Comparison of ENCODE assay signal across 17 mouse cellular contexts in the genomic region with DNA sequence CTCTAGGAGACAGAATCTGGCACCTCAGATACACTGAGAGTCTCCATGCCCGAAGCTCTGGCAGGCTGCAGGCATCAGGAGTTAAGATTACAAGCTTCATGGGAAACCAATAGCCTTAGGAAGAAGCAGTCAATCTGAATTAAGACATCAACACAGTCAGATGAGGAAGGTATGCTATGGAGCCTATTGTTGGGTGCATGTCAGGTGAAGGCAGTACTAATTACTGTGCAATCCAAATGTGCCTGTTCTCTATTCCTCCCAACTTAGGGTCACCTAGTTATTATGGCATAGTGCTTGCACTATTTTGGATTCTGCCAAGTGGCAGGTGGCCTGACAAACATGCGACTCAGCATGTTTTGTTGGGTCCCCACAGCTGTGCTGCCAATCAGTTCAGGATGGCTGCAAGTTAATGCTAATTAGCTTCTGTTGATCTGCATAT. TPM values are rescaled to one million over a fixed set of nuclear protein-coding genes. Genes with fewer than 3 reads are reported as not detected.
A peak's percentile ranks its signal among the peaks of the same experiment; 100 is the strongest.
DNase-seq lines count a peak whose midpoint lies in the region; ATAC-seq lines count a peak whose summit lies in the region.
"Had no signal": no experiment of that assay in that cellular context is flagged by ENCODE, and none has a peak within 500 bp of the region (broad histone marks: within the 10 kb centered on the region; RNA-seq: fewer than 3 reads in every experiment).

No protein-coding gene starts in this region.

- 51% methylated on average over 2 of the region's 2 CpGs for WGBS in hindbrain, embryonic 11.5 days
- 55% methylated on average over 2 of the region's 2 CpGs for WGBS in hindbrain, embryonic 10.5 days
- WGBS in forebrain, embryonic 12.5 days = 46% methylated on average over 2 of the region's 2 CpGs
- WGBS in hindbrain, embryonic 16.5 days = 29% methylated on average over 2 of the region's 2 CpGs
- 43% methylated on average over 2 of the region's 2 CpGs for WGBS in midbrain, embryonic 13.5 days

- H3K4me1 ChIP-seq in hindbrain, embryonic 11.5 days (replicated peaks; ENCODE audit: control insufficient read depth, insufficient read depth, low read length) = no peaks in the 10 kb centered on the region
- peaks cover 5% of the 10 kb centered on the region; the same call in 1 of the 2 replicates for H3K4me1 ChIP-seq in hindbrain, embryonic 10.5 days (replicated peaks)
- H3K4me1 ChIP-seq in forebrain, embryonic 12.5 days = peaks cover 14% of the 10 kb centered on the region; the same call in 1 of the 2 replicates
- H3K4me1 ChIP-seq in hindbrain, embryonic 16.5 days (ENCODE audit: control insufficient read depth, insufficient read depth, low read depth, low read length) = no peaks in the 10 kb centered on the region
- H3K4me1 ChIP-seq in midbrain, embryonic 13.5 days (replicated peaks) = peaks cover 12% of the 10 kb centered on the region

- no peak for DNase-seq in hindbrain, embryonic 11.5 days (ENCODE audit: low spot score)
- DNase-seq in hindbrain, embryonic 10.5 days (ENCODE audit: low spot score) = no peak
- no peak for DNase-seq in adrenal gland, postnatal 14 days
- no peak for DNase-seq in heart, adult 18-20 months
- DNase-seq: adrenal gland, adult 8-10 months; cerebellum, adult 11-12 months; kidney, postnatal 4 days; liver; thymus, postnatal 25 days had no signal

- H3K9ac ChIP-seq in hindbrain, embryonic 11.5 days (ENCODE audit: low read depth, low read length) = no peak overlapping the region
- no peak overlapping the region for H3K9ac ChIP-seq in forebrain, embryonic 12.5 days
- no peak overlapping the region for H3K9ac ChIP-seq in hindbrain, embryonic 16.5 days (ENCODE audit: low read depth, low read length)
- no peak overlapping the region for H3K9ac ChIP-seq in midbrain, embryonic 13.5 days (replicated peaks)

- H3K36me3 ChIP-seq in hindbrain, embryonic 11.5 days (ENCODE audit: control insufficient read depth, insufficient read depth, low read length) = no peaks in the 10 kb centered on the region
- H3K36me3 ChIP-seq in hindbrain, embryonic 10.5 days = no peaks in the 10 kb centered on the region
- H3K36me3 ChIP-seq in forebrain, embryonic 12.5 days (replicated peaks) = no peaks in the 10 kb centered on the region
- H3K36me3 ChIP-seq in hindbrain, embryonic 16.5 days (ENCODE audit: control insufficient read depth, insufficient read depth, low read length) = no peaks in the 10 kb centered on the region
- H3K36me3 ChIP-seq in midbrain, embryonic 13.5 days = no peaks in the 10 kb centered on the region

- no peak overlapping the region for H3K4me2 ChIP-seq in hindbrain, embryonic 11.5 days (replicated peaks; ENCODE audit: low read depth, low read length)
- no peak overlapping the region for H3K4me2 ChIP-seq in forebrain, embryonic 12.5 days
- no peak overlapping the region for H3K4me2 ChIP-seq in hindbrain, embryonic 16.5 days (ENCODE audit: low read length)
- H3K4me2 ChIP-seq in midbrain, embryonic 13.5 days (replicated peaks) = no peak overlapping the region

- no peak overlapping the region for H3K27ac ChIP-seq in hindbrain, embryonic 11.5 days (ENCODE audit: low read depth, low read length)
- H3K27ac ChIP-seq in hindbrain, embryonic 10.5 days = no peak overlapping the region
- peak overlapping the region; percentile 62; the same call in 1 of the 2 replicates for H3K27ac ChIP-seq in forebrain, embryonic 12.5 days
- H3K27ac ChIP-seq in hindbrain, embryonic 16.5 days (ENCODE audit: low read depth, low read length) = no peak overlapping the region
- peak overlapping the region; percentile 22; the same call in 1 of the 2 replicates for H3K27ac ChIP-seq in midbrain, embryonic 13.5 days

- no peak overlapping the region for H3K4me3 ChIP-seq in hindbrain, embryonic 11.5 days (ENCODE audit: low read depth, low read length)
- no peak overlapping the region for H3K4me3 ChIP-seq in hindbrain, embryonic 10.5 days
- no peak overlapping the region for H3K4me3 ChIP-seq in forebrain, embryonic 12.5 days (replicated peaks)
- no peak overlapping the region for H3K4me3 ChIP-seq in hindbrain, embryonic 16.5 days (ENCODE audit: low read length)
- no peak overlapping the region for H3K4me3 ChIP-seq in midbrain, embryonic 13.5 days (replicated peaks)

- H3K27me3 ChIP-seq in hindbrain, embryonic 11.5 days (ENCODE audit: control insufficient read depth, insufficient read depth, low read length) = no peaks in the 10 kb centered on the region
- H3K27me3 ChIP-seq in hindbrain, embryonic 10.5 days (ENCODE audit: insufficient read depth, poor library complexity, severe bottlenecking) = no peaks in the 10 kb centered on the region
- H3K27me3 ChIP-seq in forebrain, embryonic 12.5 days = no peaks in the 10 kb centered on the region
- H3K27me3 ChIP-seq in hindbrain, embryonic 16.5 days (replicated peaks; ENCODE audit: control insufficient read depth, insufficient read depth, low read length) = no peaks in the 10 kb centered on the region
- no peaks in the 10 kb centered on the region for H3K27me3 ChIP-seq in midbrain, embryonic 13.5 days

- no peaks in the 10 kb centered on the region for H3K9me3 ChIP-seq in hindbrain, embryonic 11.5 days (ENCODE audit: control insufficient read depth, low read length)
- H3K9me3 ChIP-seq in hindbrain, embryonic 10.5 days = no peaks in the 10 kb centered on the region
- no peaks in the 10 kb centered on the region for H3K9me3 ChIP-seq in forebrain, embryonic 12.5 days
- H3K9me3 ChIP-seq in hindbrain, embryonic 16.5 days (ENCODE audit: control insufficient read depth, low read length) = no peaks in the 10 kb centered on the region
- H3K9me3 ChIP-seq in midbrain, embryonic 13.5 days = no peaks in the 10 kb centered on the region

- peak; percentile 79 for ATAC-seq in hindbrain, embryonic 11.5 days (ENCODE audit: low FRiP score)
- ATAC-seq in forebrain, embryonic 12.5 days (ENCODE audit: low FRiP score) = peak; percentile 88
- ATAC-seq in hindbrain, embryonic 16.5 days = peak; percentile 90
- ATAC-seq in midbrain, embryonic 13.5 days = peak; percentile 89
- ATAC-seq: intestine, embryonic 16.5 days had no signal

RNA-seq across cellular contexts. Expression of a gene that starts 53.0 kb away (rescaled TPM):
- not detected in 2 replicates for polyA plus RNA-seq in hindbrain, embryonic 11.5 days (2014; fragmentation: Nextera tagmentation; extraction: Ambion mirVana)
- not detected in 2 replicates for polyA plus RNA-seq in hindbrain, embryonic 10.5 days (2016; fragmentation: Nextera tagmentation; extraction: Ambion mirVana)
- not detected in 2 replicates for polyA plus RNA-seq in forebrain, embryonic 12.5 days (2016; fragmentation: Nextera tagmentation; extraction: Ambion mirVana)
- not detected in 2 replicates for polyA plus RNA-seq in hindbrain, embryonic 16.5 days (2015; fragmentation: Nextera tagmentation; extraction: Ambion mirVana)
- not detected in 2 replicates for polyA plus RNA-seq in midbrain, embryonic 13.5 days (2015; fragmentation: Nextera tagmentation; extraction: Ambion mirVana)
- total RNA-seq in adrenal gland, postnatal 14 days (2021) = not detected in 2 replicates
- not detected for total RNA-seq in heart, adult 18-20 months (2021)
- total RNA-seq: adrenal gland, adult 8-10 months had no signal
- polyA plus RNA-seq: gonadal fat pad, adult 2 months; heart, embryonic 16.5 days; intestine, embryonic 16.5 days; lung, embryonic 16.5 days; stomach, embryonic 14.5 days had no signal

Comparison
In these comparisons a context has a peak if more than half of its experiments do, and no peak if none do; other contexts are left out.
1. H3K27ac ChIP-seq: peak in forebrain, embryonic 12.5 days (single experiment) and midbrain, embryonic 13.5 days (single experiment); none in hindbrain, embryonic 11.5 days (single experiment), hindbrain, embryonic 10.5 days (single experiment) and hindbrain, embryonic 16.5 days (single experiment).
2. Peak in every context shown above with its lines, with median percentiles within 50 percentile points of each other: ATAC-seq.